Mouse (Mus musculus) CH12.LX (cell line): ENCODE data around the gene Ogdh. TPM values are rescaled to one million over a fixed set of nuclear protein-coding genes. Genes with fewer than 3 reads are reported as not detected.

Experiments used
- DNase-seq: peaks from one replicate; pipeline ENCODE4 v3.0.0-alpha.2; 2013; ENCODE audit errors: extremely low read depth
- H3K27ac ChIP-seq: 2 replicates; pipeline ENCODE4 v1.5.1; 2012; ENCODE audit warnings: low read depth, mild to moderate bottlenecking, control low read depth, moderate library complexity; ENCODE audit not compliant: insufficient read depth
- H3K27me3 ChIP-seq: replicated peaks from 2 replicates; pipeline ENCODE3; 2012; ENCODE audit warnings: inconsistent platforms
- H3K36me3 ChIP-seq, 2 experiments: replicated peaks in 1 of 2; 2 replicates each; pipeline versions ENCODE3 to v1.6.1; 2012; ENCODE audit warnings: inconsistent platforms in 1 of 2, low read length in 1 of 2, mild to moderate bottlenecking in 1 of 2, mixed read lengths in 1 of 2, moderate library complexity in 1 of 2; ENCODE audit not compliant: control insufficient read depth in 1 of 2, insufficient read depth in 1 of 2
- H3K4me1 ChIP-seq, 2 experiments: 2 replicates each; pipeline ENCODE4 v1.6.1; 2012; ENCODE audit warnings: inconsistent platforms in 1 of 2, moderate library complexity in 1 of 2; ENCODE audit not compliant: insufficient read depth in 2 of 2, control insufficient read depth in 1 of 2
- H3K4me2 ChIP-seq: 2 replicates; pipeline ENCODE4 v1.6.1; 2012; ENCODE audit warnings: low read depth, mild to moderate bottlenecking, control low read depth; ENCODE audit not compliant: poor library complexity, insufficient read depth, severe bottlenecking
- H3K4me3 ChIP-seq, 3 experiments: fragments of 150-350 bp in 1 of 3; sonication (generic) in 1 of 3; replicated peaks in 1 of 3; 2 replicates each; pipeline versions ENCODE3 to v1.5.1; 2011 to 2012; ENCODE audit warnings: low read depth in 2 of 3, low read length in 2 of 3, mild to moderate bottlenecking in 2 of 3, moderate library complexity in 2 of 3, control low read depth in 1 of 3, improper control_type of control experiment in 1 of 3, inconsistent platforms in 1 of 3, mixed read lengths in 1 of 3; ENCODE audit not compliant: poor library complexity in 1 of 3
- H3K79me2 ChIP-seq: replicated peaks from 2 replicates; pipeline ENCODE4 v1.6.1; 2012; ENCODE audit warnings: mild to moderate bottlenecking, moderate library complexity; ENCODE audit not compliant: control insufficient read depth, poor library complexity, insufficient read depth, severe bottlenecking; ENCODE audit errors: extremely low read depth
- H3K9ac ChIP-seq: 2 replicates; pipeline ENCODE4 v1.6.1; 2012; ENCODE audit warnings: low read depth, mild to moderate bottlenecking, control low read depth, moderate library complexity; ENCODE audit not compliant: insufficient read depth
- H3K9me3 ChIP-seq: replicated peaks from 2 replicates; pipeline ENCODE3; 2012; ENCODE audit warnings: low read length, inconsistent platforms, mixed read lengths
- BHLHE40 ChIP-seq: IDR thresholded peaks from 2 replicates; pipeline ENCODE4 v1.6.1; 2011; ENCODE audit warnings: mild to moderate bottlenecking, low read depth, low read length, improper control_type of control experiment
- CHD1 ChIP-seq: IDR thresholded peaks from 2 replicates; pipeline ENCODE4 v1.6.1; 2012; ENCODE audit warnings: low read depth, low read length, improper control_type of control experiment, inconsistent platforms
- CHD2 ChIP-seq: IDR thresholded peaks from 2 replicates; pipeline ENCODE4 v1.6.1; 2011; ENCODE audit warnings: low read length, improper control_type of control experiment
- CTCF ChIP-seq, 2 experiments: IDR thresholded peaks in 1 of 2; conservative IDR thresholded peaks in 1 of 2; 2 replicates each; pipeline ENCODE4 v1.5.1; 2011 to 2012; ENCODE audit warnings: low read depth in 2 of 2, low read length in 2 of 2, improper control_type of control experiment in 1 of 2, inconsistent platforms in 1 of 2, mild to moderate bottlenecking in 1 of 2, moderate library complexity in 1 of 2
- E2F4 ChIP-seq: IDR thresholded peaks from 2 replicates; pipeline ENCODE4 v1.6.1; 2011; ENCODE audit warnings: low read depth, low read length, improper control_type of control experiment; ENCODE audit not compliant: insufficient replicate concordance
- ELF1 ChIP-seq: IDR thresholded peaks from 2 replicates; pipeline ENCODE4 v1.6.1; 2014; ENCODE audit warnings: low read depth, mild to moderate bottlenecking, inconsistent platforms, low read length, improper control_type of control experiment
- EP300 ChIP-seq: IDR thresholded peaks from 2 replicates; pipeline ENCODE4 v1.6.1; 2011; ENCODE audit warnings: low read length, improper control_type of control experiment
- ETS1 ChIP-seq: conservative IDR thresholded peaks from 2 replicates; pipeline ENCODE4 v1.6.1; 2012; ENCODE audit warnings: low read depth, mild to moderate bottlenecking, inconsistent platforms, low read length, improper control_type of control experiment, moderate library complexity
- GABPA ChIP-seq: IDR thresholded peaks from 2 replicates; pipeline ENCODE4 v1.6.1; 2012; ENCODE audit warnings: low read depth, low read length, improper control_type of control experiment, inconsistent platforms; ENCODE audit not compliant: insufficient replicate concordance
- HCFC1 ChIP-seq: IDR thresholded peaks from 2 replicates; pipeline ENCODE4 v1.6.1; 2012; ENCODE audit warnings: low read depth, mild to moderate bottlenecking, inconsistent platforms, low read length, improper control_type of control experiment
- IRF4 ChIP-seq: IDR thresholded peaks from 2 replicates; pipeline ENCODE4 v1.6.1; 2014; ENCODE audit warnings: low read depth, mild to moderate bottlenecking, inconsistent platforms, low read length, improper control_type of control experiment
- JUN ChIP-seq: IDR thresholded peaks from 2 replicates; pipeline ENCODE4 v1.6.1; 2011; ENCODE audit warnings: low read depth, mild to moderate bottlenecking, low read length, improper control_type of control experiment, moderate library complexity; ENCODE audit not compliant: insufficient read depth
- JUND ChIP-seq: conservative IDR thresholded peaks from 2 replicates; pipeline ENCODE4 v1.6.1; 2011; ENCODE audit warnings: low read depth, low read length, improper control_type of control experiment
- KAT2A ChIP-seq: IDR thresholded peaks from 2 replicates; pipeline ENCODE4 v1.6.1; 2012; ENCODE audit warnings: low read length, improper control_type of control experiment, inconsistent platforms; ENCODE audit not compliant: insufficient replicate concordance
- MAFK ChIP-seq: IDR thresholded peaks from 2 replicates; pipeline ENCODE4 v1.6.1; 2011; ENCODE audit warnings: low read length, improper control_type of control experiment; ENCODE audit not compliant: insufficient replicate concordance
- MAX ChIP-seq: IDR thresholded peaks from 2 replicates; pipeline ENCODE4 v1.6.1; 2011; ENCODE audit warnings: low read length, improper control_type of control experiment
- MAZ ChIP-seq: IDR thresholded peaks from 2 replicates; pipeline ENCODE4 v1.6.1; 2012; ENCODE audit warnings: low read depth, mild to moderate bottlenecking, inconsistent platforms, low read length, improper control_type of control experiment, moderate library complexity
- MEF2A ChIP-seq: IDR thresholded peaks from 2 replicates; pipeline ENCODE4 v1.6.1; 2014; ENCODE audit warnings: low read depth, mild to moderate bottlenecking, inconsistent platforms, low read length, improper control_type of control experiment, borderline replicate concordance
- MXI1 ChIP-seq: IDR thresholded peaks from 2 replicates; pipeline ENCODE4 v1.6.1; 2011; ENCODE audit warnings: mild to moderate bottlenecking, low read depth, low read length, improper control_type of control experiment
- MYC ChIP-seq: IDR thresholded peaks from 2 replicates; pipeline ENCODE4 v1.6.1; 2011; ENCODE audit warnings: low read depth, mild to moderate bottlenecking, improper control_type of control experiment, low read length
- NELFE ChIP-seq: IDR thresholded peaks from 2 replicates; pipeline ENCODE4 v1.6.1; 2011; ENCODE audit warnings: low read depth, low read length, improper control_type of control experiment
- NRF1 ChIP-seq: IDR thresholded peaks from 2 replicates; pipeline ENCODE4 v1.6.1; 2014; ENCODE audit warnings: low read depth, mild to moderate bottlenecking, inconsistent platforms, low read length, improper control_type of control experiment, moderate library complexity
- PAX5 ChIP-seq: IDR thresholded peaks from 2 replicates; pipeline ENCODE4 v1.6.1; 2012; ENCODE audit warnings: low read length, inconsistent platforms, mixed read lengths
- POLR2A ChIP-seq: IDR thresholded peaks from 2 replicates; pipeline ENCODE4 v1.6.1; 2011; ENCODE audit warnings: low read depth, mild to moderate bottlenecking, improper control_type of control experiment, low read length
- POLR2AphosphoS2 ChIP-seq: IDR thresholded peaks from 2 replicates; pipeline ENCODE4 v1.6.1; 2011; ENCODE audit warnings: low read depth, low read length, improper control_type of control experiment
- RAD21 ChIP-seq: IDR thresholded peaks from 2 replicates; pipeline ENCODE4 v1.6.1; 2011; ENCODE audit warnings: low read depth, mild to moderate bottlenecking, low read length, improper control_type of control experiment, moderate library complexity
- RCOR1 ChIP-seq: conservative IDR thresholded peaks from 2 replicates; pipeline ENCODE4 v1.6.1; 2012; ENCODE audit warnings: low read depth, mild to moderate bottlenecking, inconsistent platforms, low read length, improper control_type of control experiment
- SIN3A ChIP-seq: IDR thresholded peaks from 2 replicates; pipeline ENCODE4 v1.6.1; 2012; ENCODE audit warnings: low read length, improper control_type of control experiment, inconsistent platforms
- SMC3 ChIP-seq: IDR thresholded peaks from 2 replicates; pipeline ENCODE4 v1.6.1; 2011; ENCODE audit warnings: low read depth, low read length, improper control_type of control experiment
- TBP ChIP-seq: conservative IDR thresholded peaks from 2 replicates; pipeline ENCODE4 v1.6.1; 2011; ENCODE audit warnings: low read depth, low read length, improper control_type of control experiment
- TCF12 ChIP-seq: IDR thresholded peaks from 2 replicates; pipeline ENCODE4 v1.6.1; 2014; ENCODE audit warnings: low read depth, mild to moderate bottlenecking, inconsistent platforms, low read length, improper control_type of control experiment
- UBTF ChIP-seq: IDR thresholded peaks from 2 replicates; pipeline ENCODE4 v1.6.1; 2012; ENCODE audit warnings: low read depth, mild to moderate bottlenecking, inconsistent platforms, low read length, improper control_type of control experiment, moderate library complexity
- USF1 ChIP-seq: IDR thresholded peaks from 2 replicates; pipeline ENCODE4 v1.6.1; 2014; ENCODE audit warnings: low read depth, mild to moderate bottlenecking, inconsistent platforms, low read length, improper control_type of control experiment
- USF2 ChIP-seq: conservative IDR thresholded peaks from 2 replicates; pipeline ENCODE4 v1.6.1; 2011; ENCODE audit warnings: low read depth, low read length, improper control_type of control experiment
- ZC3H11A ChIP-seq: IDR thresholded peaks from 2 replicates; pipeline ENCODE4 v1.6.1; 2012; ENCODE audit warnings: low read depth, mild to moderate bottlenecking, inconsistent platforms, low read length, improper control_type of control experiment
- ZKSCAN1 ChIP-seq: IDR thresholded peaks from 2 replicates; pipeline ENCODE4 v1.6.1; 2012; ENCODE audit warnings: low read depth, inconsistent platforms, low read length, improper control_type of control experiment, borderline replicate concordance
- ZMIZ1 ChIP-seq: IDR thresholded peaks from 2 replicates; pipeline ENCODE4 v1.6.1; 2012; ENCODE audit warnings: low read depth, mild to moderate bottlenecking, inconsistent platforms, low read length, improper control_type of control experiment
- ZNF384 ChIP-seq: IDR thresholded peaks from 2 replicates; pipeline ENCODE4 v1.6.1; 2012; ENCODE audit warnings: low read depth, low read length, improper control_type of control experiment, inconsistent platforms
- dilution Hi-C: fragments of 300-500 bp; cut with MboI; formaldehyde crosslinking; loops from 2 replicates; pipeline ENCODE4 v1.14.3; 2020; ENCODE audit warnings: low sequenced_read_pairs; ENCODE audit not compliant: extremely low pct_unique_long_range_greater_than_20kb, extremely low pct_ligation_motif_present
- in situ Hi-C: fragments of 300-500 bp; cut with MboI; formaldehyde crosslinking; loops from 3 replicates; pipeline ENCODE4 v1.14.3; 2019; ENCODE audit warnings: low sequenced_read_pairs, low pct_ligation_motif_present, low pct_unique_long_range_greater_than_20kb, mixed read lengths
- polyA plus RNA-seq: library from polyadenylated mRNA; unstranded; fragments of >175 nt; gene quantifications from 2 replicates; pipeline ENCODE4 v1.2.1, GENCODE M21; 2012; ENCODE audit warnings: low read depth; ENCODE audit not compliant: insufficient read length
- total RNA-seq, 2 experiments: library from RNA; depleted of rRNA; stranded (reverse); fragments of 300-350 nt in 1 of 2; fragments of >200 nt in 1 of 2; gene quantifications; 2 replicates each; pipeline ENCODE4 v1.2.3; 2012 to 2014

Gene Ogdh
- total and polyA plus RNA-seq, 3 experiments, result 47.1 to 173 (median 120) TPM

DNA sequence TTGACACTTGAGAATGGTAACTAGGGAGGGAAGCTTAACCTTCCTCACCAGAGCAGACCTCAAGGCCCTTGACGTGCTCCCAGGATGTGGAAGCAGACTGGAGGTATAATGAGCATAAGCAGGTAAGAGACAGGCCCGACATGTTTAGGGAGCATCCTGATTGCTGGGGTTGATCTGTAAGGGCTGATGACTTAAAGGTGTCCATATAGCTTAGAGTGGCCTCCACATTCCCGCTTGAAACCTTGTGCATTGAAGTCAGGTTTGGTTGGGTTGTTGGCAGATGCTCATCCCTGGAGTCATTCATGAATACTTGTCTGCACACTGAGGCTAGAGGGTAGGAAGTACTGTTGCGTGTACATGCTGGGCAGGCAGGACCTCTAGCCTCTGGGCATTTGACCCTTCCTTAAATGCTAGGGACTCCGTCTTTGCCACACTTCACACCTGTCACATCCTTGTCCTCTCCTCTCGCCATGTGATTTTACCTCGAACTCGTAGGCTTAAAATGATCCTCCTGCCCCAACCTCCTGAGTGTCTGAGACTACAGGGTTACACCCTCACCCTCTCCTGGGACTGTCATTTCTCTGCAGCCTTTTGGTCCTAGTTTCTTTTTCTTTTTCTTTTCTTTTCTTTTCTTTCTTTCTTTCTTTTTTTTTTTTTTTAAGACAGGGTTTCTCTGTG is 99.1 kb downstream of the Ogdh start:
- peaks cover 18 to 34% of the 10 kb centered on the region in 2 experiments for H3K36me3 ChIP-seq
- peak; percentile 34 for DNase-seq
- dilution Hi-C loops, result no loop called here

GRCm38 (mm10) chr11:6391516-6392276 is 100.3 kb downstream of the Ogdh start:
- dilution Hi-C loops, result no loop called here
- peak; percentile 90 for DNase-seq
- Histone ChIP-seq H3K27me3 (no peaks in the 10 kb centered on the region), H3K79me2 (peaks cover 70% of the 10 kb centered on the region), H3K4me3 (peak overlapping the region; percentile 30 to 99 (median 34)), H3K4me1 (peaks cover 33 to 63% of the 10 kb centered on the region in 2 experiments), H3K9me3 (no peaks in the 10 kb centered on the region), H3K36me3 (peaks cover 29 to 45% of the 10 kb centered on the region in 2 experiments), H3K27ac (peak overlapping the region; percentile 96), H3K4me2 (peak overlapping the region; percentile 73), H3K9ac (peak overlapping the region; percentile 66)
- in situ Hi-C loops, result no loop called here
- TF ChIP-seq USF1 (peak; percentile 66; the same call in 1 of the 2 replicates), ETS1 (peak; percentile 93), ZKSCAN1 (no peak), MEF2A (peak; percentile 95), CHD1 (peak; percentile 90), POLR2A (peak; percentile 59), SMC3 (no peak), ELF1 (peak; percentile 85), TCF12 (peak; percentile 99), BHLHE40 (peak; percentile 95), E2F4 (peak; percentile 69; the same call in 1 of the 2 replicates), ZC3H11A (no peak), MYC (peak; percentile 98), HCFC1 (peak; percentile 74)

More for the DNA sequence above, 99.1 kb downstream of the Ogdh start:
- TF ChIP-seq POLR2AphosphoS2, result no peak
- TF ChIP-seq CTCF (conservative IDR thresholded peaks at IDR 0.05 in 1 of 2, IDR thresholded peaks at IDR 0.05 in 1 of 2; ENCODE audit: low read depth in 2 of 2, low read length in 2 of 2), result no peak
- peak; percentile 22; the same call in 1 of the 2 replicates for TF ChIP-seq TCF12
- TF ChIP-seq NELFE, result no peak
- no peak for TF ChIP-seq JUND
- 0 out of 2 replicates have a peak, but pooled peaks have one; percentile 5 for TF ChIP-seq BHLHE40
- TF ChIP-seq USF2, result no peak
- TF ChIP-seq GABPA, result no peak
- no peak for TF ChIP-seq USF1
- TF ChIP-seq MAX, result peak; percentile 69
- TF ChIP-seq SIN3A, result 0 out of 2 replicates have a peak, but pooled peaks have one; percentile 24
- no peak for TF ChIP-seq JUN
- no peak for TF ChIP-seq E2F4
- no peak for TF ChIP-seq HCFC1
- no peak for TF ChIP-seq TBP
- peak; percentile 32; the same call in 1 of the 2 replicates for TF ChIP-seq CHD2
- no peak for TF ChIP-seq MAFK
- no peak for TF ChIP-seq MEF2A
- TF ChIP-seq RCOR1, result no peak
- no peak for TF ChIP-seq IRF4
- TF ChIP-seq ZNF384, result peak; percentile 45; the same call in 1 of the 2 replicates
- TF ChIP-seq PAX5, result no peak
- TF ChIP-seq ELF1, result 0 out of 2 replicates have a peak, but pooled peaks have one; percentile 13
- peak; percentile 60 for TF ChIP-seq UBTF
- TF ChIP-seq CHD1, result no peak
- TF ChIP-seq EP300, result no peak
- no peak for TF ChIP-seq ZKSCAN1
- TF ChIP-seq RAD21, result no peak
- no peak for TF ChIP-seq NRF1
- TF ChIP-seq SMC3, result no peak
- no peak for TF ChIP-seq ZC3H11A
- 0 out of 2 replicates have a peak, but pooled peaks have one; percentile 42 for TF ChIP-seq MYC
- TF ChIP-seq MAZ, result no peak
- no peak for TF ChIP-seq ETS1
- peak; percentile 61 for TF ChIP-seq ZMIZ1
- TF ChIP-seq MXI1, result peak; percentile 44; the same call in 1 of the 2 replicates
- TF ChIP-seq POLR2A, result peak; percentile 22; the same call in 1 of the 2 replicates
- TF ChIP-seq KAT2A, result no peak
- H3K4me2 ChIP-seq, result peak overlapping the region; percentile 73
- no peaks in the 10 kb centered on the region for H3K9me3 ChIP-seq
- no peaks in the 10 kb centered on the region for H3K27me3 ChIP-seq
- H3K79me2 ChIP-seq, result peaks cover 58% of the 10 kb centered on the region
- peak overlapping the region; percentile 53 for H3K9ac ChIP-seq
- H3K4me1 ChIP-seq, result peaks cover 26 to 52% of the 10 kb centered on the region in 2 experiments
- peak overlapping the region; percentile 76 to 99 (median 79) for H3K4me3 ChIP-seq
- in situ Hi-C loops, result no loop called here
- H3K27ac ChIP-seq, result peak overlapping the region; percentile 96
